ENCODE assay signal across 8 mouse cellular contexts in genomic region chr7:88544393-88544792, GRCm38 (mm10).
DNase-seq lines count a peak whose midpoint lies in the region; ATAC-seq lines count a peak whose summit lies in the region.

No protein-coding gene starts in this region.

- H3K36me3 ChIP-seq in embryonic facial prominence, embryonic 10.5 days (replicated peaks): no peaks in the 10 kb centered on the region
- H3K36me3 ChIP-seq in lung, embryonic 15.5 days: no peaks in the 10 kb centered on the region

- ATAC-seq in hematopoietic stem cell, adult 5-6 weeks (replicated peaks in 1 of 2; ENCODE audit: insufficient read depth in 1 of 2, low FRiP score in 2 of 2, low TSS enrichment in 1 of 2, low read depth in 1 of 2, poor library complexity in 2 of 2, severe bottlenecking in 2 of 2): peak; percentile 65 to 83
- peak; percentile 57; the same call in 1 of the 2 replicates for ATAC-seq in lung, embryonic 15.5 days (ENCODE audit: borderline replicate concordance, extremely low read depth, low FRiP score, low TSS enrichment)
- no peak for ATAC-seq in activated CD4-positive, CD25-positive, alpha-beta regulatory T cell, adult 4 months

- WGBS in embryonic facial prominence, embryonic 10.5 days: 12% methylated on average over 4 of the region's 4 CpGs
- 6% methylated on average over 4 of the region's 4 CpGs for WGBS in lung, embryonic 15.5 days

- no peaks in the 10 kb centered on the region for H3K4me1 ChIP-seq in embryonic facial prominence, embryonic 10.5 days
- H3K4me1 ChIP-seq in lung, embryonic 15.5 days: no peaks in the 10 kb centered on the region

- H3K9ac ChIP-seq in lung, embryonic 15.5 days: no peak overlapping the region

- DNase-seq in CD8-positive naive resting alpha-beta T cell, adult 2 months (ENCODE audit: low read depth in 2 of 2, low spot score in 2 of 2): peak; percentile 14 to 37
- peak; percentile 9 to 31 for DNase-seq in adrenal gland, adult 18-20 months (ENCODE audit: low spot score in 2 of 2)
- DNase-seq in embryonic facial prominence, embryonic 10.5 days (ENCODE audit: low spot score): peak; percentile 60
- DNase-seq in layer of hippocampus, adult 18-20 months (ENCODE audit: low spot score in 2 of 2): peak; percentile 37 to 82
- peak; percentile 34 for DNase-seq in retina, postnatal 7 days (ENCODE audit: low read depth, low spot score)

- no peak overlapping the region for H3K4me3 ChIP-seq in embryonic facial prominence, embryonic 10.5 days
- H3K4me3 ChIP-seq in lung, embryonic 15.5 days: no peak overlapping the region

- no peaks in the 10 kb centered on the region for H3K9me3 ChIP-seq in embryonic facial prominence, embryonic 10.5 days
- H3K9me3 ChIP-seq in lung, embryonic 15.5 days: no peaks in the 10 kb centered on the region

- no peak overlapping the region for H3K27ac ChIP-seq in embryonic facial prominence, embryonic 10.5 days (replicated peaks)
- no peak overlapping the region for H3K27ac ChIP-seq in lung, embryonic 15.5 days

- H3K27me3 ChIP-seq in embryonic facial prominence, embryonic 10.5 days (replicated peaks; ENCODE audit: low read depth, poor library complexity, severe bottlenecking): no peaks in the 10 kb centered on the region
- no peaks in the 10 kb centered on the region for H3K27me3 ChIP-seq in lung, embryonic 15.5 days

- H3K4me2 ChIP-seq in lung, embryonic 15.5 days: no peak overlapping the region
